Mouse (Mus musculus) cortical plate, adult 2 months (tissue): ENCODE measurements around the gene Pax5.

Experiments used
- CTCF ChIP-seq: fragments of 200-500 bp; IDR thresholded peaks from 2 replicates; pipeline ENCODE4 v1.5.1; 2011; ENCODE audit warnings: mild to moderate bottlenecking, control low read depth, low read length; ENCODE audit not compliant: insufficient read depth; ENCODE audit errors: extremely low read depth
- POLR2A ChIP-seq: fragments of 200-500 bp; IDR thresholded peaks from 2 replicates; pipeline ENCODE4 v1.6.1; 2011; ENCODE audit warnings: mild to moderate bottlenecking, low read length, control low read depth; ENCODE audit not compliant: insufficient read depth; ENCODE audit errors: extremely low read depth

DNA sequence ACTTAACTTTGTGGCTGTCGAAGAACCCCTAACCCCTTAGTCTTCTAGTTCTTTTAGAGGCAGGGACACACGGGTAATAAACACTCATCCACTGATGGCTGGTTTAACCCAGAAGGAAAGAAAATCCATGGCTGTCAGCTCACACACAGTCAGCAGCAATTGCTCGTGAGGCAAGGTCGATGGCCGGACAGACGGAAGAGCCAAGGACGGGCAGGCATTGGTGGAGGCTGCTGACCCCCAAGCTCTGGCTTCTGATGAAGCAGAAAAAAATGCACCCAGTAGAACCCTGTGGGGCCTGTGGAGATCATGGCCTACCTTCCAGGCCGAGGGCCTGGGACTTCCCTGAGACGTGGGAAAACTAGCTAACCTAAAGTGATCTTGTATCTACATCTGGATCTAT, 227.4 kb downstream of the Pax5 start:
- TF ChIP-seq CTCF (no peak), POLR2A (no peak)
